Mouse (Mus musculus) induced T-regulatory cell, adult 2 months (primary cell): Measurements from ENCODE around the gene Gm2832.
"Not testable (repeated sequence)": the region's sequence is repeated elsewhere in the genome, so short reads cannot be mapped to it uniquely, and the experiment has no call there.

Experiments
- DNase-seq: peaks from one replicate; pipeline ENCODE4 v3.0.0-alpha.2; 2012; ENCODE audit warnings: low read depth

Gm2832 gene

GRCm38 (mm10) chr14:41278505-41278904, at the start of gene Gm2832:
Gm2832 (plus strand) TSS chr14:41278805.
- DNase-seq: not testable (repeated sequence)

DNA sequence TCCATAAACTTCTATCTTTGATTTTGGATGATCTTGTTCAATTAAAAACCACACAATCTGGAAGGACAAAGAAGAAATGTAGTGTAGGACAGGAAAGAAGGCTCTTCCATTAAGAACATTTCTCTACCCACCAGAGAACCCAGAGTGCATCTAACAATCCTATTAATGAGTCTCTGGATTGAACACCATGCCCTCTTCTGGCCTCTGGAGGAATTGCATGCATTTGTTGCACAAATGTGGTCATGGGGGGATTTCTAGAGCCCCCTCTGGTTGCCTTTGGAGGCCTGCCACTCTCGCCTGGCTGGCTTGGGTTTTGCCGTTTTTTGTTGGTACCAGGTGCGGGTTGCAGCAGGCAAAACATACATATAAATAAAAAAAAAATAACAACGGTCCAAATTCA, 15.3 kb upstream of the Gm2832 start:
- DNase-seq: not testable (repeated sequence)

DNA sequence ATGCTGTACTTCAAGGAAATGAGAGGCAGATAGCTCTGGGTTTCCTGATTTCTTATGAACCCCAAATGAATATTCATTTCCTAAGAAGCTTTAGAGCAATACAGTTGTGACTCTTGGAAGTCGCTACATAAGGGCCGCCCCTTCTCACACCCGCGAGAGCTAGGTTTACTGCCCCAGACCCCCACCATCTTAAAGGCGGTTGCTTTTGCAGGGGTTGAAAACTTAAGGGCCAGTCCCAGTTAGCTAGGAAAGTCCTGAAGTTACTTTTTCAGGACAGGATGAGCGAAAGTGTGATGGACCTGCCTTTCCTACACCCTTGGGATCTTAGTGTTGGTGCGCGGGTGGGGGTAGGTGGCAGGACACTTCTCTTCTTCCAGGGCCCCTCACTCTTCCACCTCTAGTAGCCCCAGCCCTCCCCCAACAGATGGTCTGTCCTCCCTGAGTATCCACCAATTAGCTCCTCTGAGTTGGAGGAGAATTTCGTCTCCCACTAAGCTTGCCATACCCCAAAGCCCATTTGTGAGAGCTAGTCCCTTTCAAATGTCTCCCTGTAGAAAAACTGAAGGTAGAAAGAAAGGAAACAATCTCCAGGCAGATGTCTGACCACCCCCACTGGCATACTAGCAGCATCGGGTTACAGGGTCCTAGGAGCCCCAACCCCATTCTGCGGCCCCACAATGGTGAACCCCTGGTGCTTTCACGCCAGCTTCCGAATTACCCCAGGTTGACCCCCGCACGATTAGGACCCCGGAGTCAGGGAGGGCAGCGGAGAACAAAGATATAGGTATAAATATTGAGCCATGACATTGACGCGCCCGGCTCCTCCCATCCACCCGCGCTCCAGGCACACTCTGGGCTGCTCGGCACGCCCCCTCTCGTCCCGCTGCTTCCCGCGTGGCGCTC, 14.5 kb upstream of the Gm2832 start:
- DNase-seq: not testable (repeated sequence)

GRCm38 (mm10) chr14:41264756-41265566, 13.6 kb upstream of the Gm2832 start:
- not testable (repeated sequence) for DNase-seq

DNA sequence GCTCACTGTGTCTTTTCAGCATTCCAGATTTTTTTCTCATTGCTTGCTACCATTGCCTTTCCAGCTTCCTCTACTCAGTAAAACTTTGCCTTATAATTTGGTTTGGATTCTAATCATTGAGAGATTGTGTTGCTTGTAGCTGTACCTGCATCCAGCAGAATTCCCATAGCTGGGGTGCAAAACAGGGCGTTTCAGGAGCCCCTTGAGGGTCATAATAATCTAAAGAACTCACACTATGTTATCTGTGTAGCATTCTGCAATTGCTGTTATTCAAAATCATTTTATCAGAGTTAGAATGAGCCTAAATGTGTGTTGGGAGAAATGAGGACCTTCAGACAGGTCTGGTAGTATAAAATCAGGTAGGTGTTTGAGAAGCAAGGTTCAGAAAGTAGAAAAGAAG, 7.4 kb downstream of the Gm2832 start:
- DNase-seq: not testable (repeated sequence)
